Mouse (Mus musculus) urinary bladder, postnatal 4 days (tissue): Measurements from ENCODE around the gene Ubac2.
"Not testable (repeated sequence)": the region's sequence is repeated elsewhere in the genome, so short reads cannot be mapped to it uniquely, and the experiment has no call there.

Source experiments
- DNase-seq, 2 experiments: peaks; one replicate each; pipeline ENCODE4 v3.0.0; 2021 to 2022; ENCODE audit warnings: low spot score in 2 of 2

The Ubac2 gene

DNA sequence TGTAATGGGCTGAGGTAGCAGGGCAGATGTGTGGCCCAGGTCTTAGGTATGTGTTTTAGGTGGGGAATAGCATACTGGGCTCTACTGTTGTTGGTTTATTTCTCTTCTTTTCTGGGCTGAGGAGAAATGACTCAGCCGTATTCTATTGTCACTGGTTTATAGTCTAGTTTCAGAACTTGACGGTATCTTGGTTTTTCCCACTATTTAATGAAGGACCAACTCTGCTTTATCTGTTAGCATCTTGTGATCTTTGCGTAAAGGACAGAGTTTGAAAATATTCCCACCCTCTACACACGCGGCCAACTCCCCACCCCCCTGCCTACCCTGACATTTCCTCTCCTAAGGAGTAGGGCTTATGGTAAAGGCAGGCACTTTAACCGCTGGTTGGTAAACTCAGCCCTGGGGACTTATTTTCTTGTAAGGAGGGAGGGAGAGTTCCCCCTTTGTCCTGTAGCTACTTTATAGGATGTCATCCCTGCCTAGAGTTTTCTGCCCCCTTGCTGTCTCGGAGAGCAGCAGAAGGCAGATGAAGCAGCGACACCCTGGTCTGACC, 163.8 kb downstream of the Ubac2 start:
- no peak for DNase-seq

DNA sequence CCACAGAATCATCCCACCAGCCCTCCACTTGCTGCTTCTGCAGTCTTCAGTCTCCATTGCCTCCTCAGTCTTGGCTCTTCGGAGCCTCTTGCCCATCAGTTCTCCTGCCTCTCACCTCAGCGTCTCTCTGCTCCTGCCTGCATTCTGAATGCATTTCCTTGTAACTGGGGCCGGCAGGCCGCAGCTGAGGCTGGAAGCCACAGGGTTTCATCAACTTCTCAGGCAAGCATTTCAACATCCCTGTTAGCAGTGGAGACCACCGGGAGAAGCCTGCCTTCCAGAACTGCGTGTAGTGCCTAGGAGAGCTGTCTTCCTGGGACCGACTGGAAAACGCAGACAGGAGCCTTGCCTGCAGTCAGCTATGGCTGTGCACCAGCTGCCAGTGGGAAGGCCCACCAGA, 169.4 kb downstream of the Ubac2 start:
- DNase-seq, result no peak

- no peak for DNase-seq
These were observed 170.4 kb downstream of the Ubac2 start for GRCm38 (mm10) chr14:122048816-122049215.

DNA sequence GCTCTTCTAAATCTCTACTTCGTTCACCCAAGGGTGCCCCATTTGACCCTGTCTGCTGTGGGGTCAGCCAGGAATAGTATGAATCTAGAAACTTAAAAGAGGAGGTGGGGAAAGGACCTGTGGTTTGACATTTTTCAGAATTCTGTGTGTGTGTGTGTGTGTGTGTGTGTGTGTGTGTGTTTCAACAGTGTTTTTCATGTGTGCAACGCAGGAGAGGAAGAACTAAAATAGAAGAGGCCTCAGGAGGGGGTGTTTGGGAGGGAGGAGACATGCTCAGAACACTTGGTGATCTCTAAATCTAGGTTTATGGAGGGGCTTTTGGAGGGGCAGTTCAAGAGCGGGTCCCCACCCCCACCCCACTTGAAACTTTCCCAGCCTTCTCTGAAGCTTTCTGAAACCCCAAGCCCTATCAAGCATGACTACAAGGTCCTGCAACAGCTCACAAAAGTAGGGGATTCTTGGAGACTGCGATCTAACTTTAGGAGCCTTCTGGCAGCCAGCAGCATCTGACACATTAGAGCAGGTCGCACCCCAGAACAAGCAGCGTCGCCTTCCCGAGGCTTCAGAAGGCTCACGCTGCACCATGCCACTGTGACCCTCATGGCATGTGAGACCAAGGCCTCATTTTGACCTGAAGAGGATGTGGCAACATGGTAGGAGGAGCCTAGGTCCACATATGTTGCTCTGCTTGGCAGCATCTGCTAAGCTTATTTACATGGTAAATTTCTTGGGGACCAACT, 174.6 kb downstream of the Ubac2 start:
- DNase-seq, result no peak

- no peak for DNase-seq
These were observed 178.5 kb downstream of the Ubac2 start for GRCm38 (mm10) chr14:122056871-122057270.

DNA sequence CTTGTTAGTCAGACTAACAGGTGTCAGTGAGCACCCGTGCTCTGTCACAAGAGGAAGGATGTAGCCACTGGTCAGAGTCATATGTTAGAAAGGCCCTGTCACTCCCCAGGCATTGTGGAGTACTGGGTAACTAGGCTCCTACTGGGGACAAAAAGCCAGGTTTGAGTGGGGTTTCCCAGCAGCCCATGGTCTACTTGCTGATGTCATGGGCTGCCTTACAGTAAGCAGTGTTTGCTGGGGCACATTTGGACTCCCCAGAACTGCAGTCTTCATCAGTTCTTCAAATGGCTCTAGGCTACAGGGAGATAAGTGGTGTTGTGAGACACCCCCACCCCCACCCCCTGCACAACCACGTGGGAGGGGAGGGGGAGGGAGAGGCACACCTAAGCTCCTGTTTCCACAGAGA, 179.5 kb downstream of the Ubac2 start:
- no peak for DNase-seq

DNA sequence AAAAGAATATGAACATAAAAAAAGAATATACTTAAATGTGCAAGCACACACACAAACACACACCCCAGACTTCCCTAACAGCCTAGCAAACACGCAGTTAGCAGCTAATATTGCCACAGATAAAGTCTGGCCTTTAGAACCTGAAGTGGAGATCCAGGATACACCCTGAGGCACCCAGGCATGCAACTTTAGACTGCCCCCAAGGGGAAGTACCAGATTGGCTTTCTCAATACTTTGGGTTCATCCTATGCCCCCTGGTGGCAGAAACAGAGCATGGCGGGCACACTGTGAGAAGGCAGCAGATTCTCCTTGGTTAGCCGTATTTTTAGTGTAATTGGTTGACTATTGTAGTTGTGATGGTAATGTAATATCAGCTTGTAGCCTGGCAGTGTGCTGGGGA, 182.2 kb downstream of the Ubac2 start:
- DNase-seq, result peak; percentile 69 to 87

DNA sequence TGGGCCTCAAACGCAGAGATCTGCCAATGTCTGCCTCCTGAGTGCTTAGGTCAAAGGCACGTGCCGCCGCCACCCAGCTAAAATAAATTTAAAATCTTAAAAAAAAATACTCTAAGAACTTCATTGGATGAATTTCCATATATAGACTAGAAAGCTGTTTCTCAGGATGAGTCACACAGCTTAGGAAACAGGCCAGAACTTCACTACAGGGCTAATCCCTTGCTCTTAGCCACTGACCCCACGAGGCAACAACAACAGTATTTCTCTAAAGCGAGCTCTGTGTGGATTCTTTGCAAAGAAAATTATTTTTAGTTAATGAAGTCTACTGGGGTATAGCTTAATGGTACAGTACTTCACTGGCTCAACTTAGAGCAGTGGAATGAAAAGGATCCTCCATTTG, 183.0 kb downstream of the Ubac2 start:
- no peak for DNase-seq

GRCm38 (mm10) chr14:122062411-122063090, 184.1 kb downstream of the Ubac2 start:
- DNase-seq, result no peak

DNA sequence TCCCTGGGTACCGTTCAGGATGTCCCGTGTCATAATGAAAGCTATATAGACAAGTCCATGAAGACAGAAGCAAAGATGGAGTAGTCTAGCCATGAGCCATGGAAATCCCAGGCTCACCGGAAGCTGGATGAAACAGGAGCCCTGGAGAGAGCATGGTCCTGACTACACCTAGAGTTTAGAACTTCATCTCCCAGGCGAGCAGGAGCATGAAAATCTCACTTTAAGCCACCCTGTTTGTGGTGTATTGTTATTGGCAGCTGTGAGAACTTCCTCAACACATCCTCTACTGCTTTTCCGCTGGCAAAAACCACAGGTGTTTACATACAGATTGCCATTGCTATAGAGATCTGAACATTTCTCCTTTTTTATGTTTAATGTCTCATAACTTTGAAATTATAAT, 185.2 kb downstream of the Ubac2 start:
- DNase-seq, result no peak

DNA sequence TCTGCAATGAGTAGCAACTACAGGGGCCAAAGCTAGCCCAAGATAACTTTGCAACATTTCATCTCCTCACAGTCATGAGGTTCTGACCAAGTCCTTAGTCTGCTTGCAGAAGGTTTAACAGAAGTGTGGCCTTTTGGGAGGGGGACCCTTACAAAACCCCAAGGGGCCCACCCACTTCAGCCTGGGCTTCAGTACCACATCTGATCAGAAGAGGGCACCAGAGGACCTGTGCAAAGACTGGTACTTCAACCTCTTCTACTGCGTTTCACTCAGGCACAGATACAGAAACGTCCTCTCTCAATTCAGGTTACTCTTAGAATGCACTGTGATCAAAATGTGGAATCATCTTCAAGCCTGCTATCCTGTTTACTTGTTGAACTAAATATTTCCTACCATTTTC, 186.1 kb downstream of the Ubac2 start:
- DNase-seq, result peak; percentile 46 to 78

- DNase-seq, result no peak
These were observed 187.8 kb downstream of the Ubac2 start for GRCm38 (mm10) chr14:122066243-122066642.

- not testable (repeated sequence) for DNase-seq
These were observed 189.6 kb downstream of the Ubac2 start for GRCm38 (mm10) chr14:122068036-122068435.

DNA sequence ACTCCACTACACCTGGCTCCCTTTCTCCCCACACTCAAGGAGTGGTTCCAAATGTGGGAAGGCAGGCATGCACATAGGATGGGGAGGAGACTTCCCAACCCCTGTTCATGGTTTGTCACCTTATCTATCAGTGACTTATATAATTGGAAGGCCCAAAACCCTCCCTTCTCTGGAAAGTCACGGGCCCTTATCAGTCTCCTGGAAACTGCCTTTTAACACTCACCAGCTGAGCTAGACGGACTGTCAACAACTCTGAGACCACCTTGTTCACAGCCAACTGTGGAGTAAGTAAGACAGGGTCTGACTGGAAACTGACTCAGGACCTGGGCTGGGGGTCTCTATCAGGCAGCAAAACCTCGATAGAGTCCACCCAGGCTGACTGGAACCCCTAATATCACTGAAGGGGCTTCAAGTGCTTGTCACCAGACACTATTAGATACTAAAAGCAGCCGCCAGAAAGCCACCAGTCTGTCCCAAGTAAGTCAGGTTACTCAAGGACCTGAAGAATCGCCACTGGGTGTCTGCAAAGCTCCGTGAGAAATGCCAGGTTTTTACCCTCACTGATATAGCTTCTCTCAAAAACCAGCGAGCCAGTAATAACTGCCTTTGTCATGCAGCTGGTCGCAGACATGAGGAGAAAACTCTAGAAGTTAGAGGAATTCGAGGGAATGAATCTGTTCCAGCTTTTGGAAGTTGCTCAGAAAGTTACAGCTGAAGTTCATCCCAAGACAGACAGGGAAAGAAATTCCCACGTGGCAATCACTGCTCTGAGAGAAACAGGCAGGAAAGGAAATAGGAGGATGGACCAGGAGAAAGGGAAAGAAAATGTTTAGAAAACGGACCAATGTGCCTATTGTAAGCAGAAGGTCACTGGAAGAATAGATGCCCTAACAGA, 190.6 kb downstream of the Ubac2 start:
- DNase-seq, result no peak

DNA sequence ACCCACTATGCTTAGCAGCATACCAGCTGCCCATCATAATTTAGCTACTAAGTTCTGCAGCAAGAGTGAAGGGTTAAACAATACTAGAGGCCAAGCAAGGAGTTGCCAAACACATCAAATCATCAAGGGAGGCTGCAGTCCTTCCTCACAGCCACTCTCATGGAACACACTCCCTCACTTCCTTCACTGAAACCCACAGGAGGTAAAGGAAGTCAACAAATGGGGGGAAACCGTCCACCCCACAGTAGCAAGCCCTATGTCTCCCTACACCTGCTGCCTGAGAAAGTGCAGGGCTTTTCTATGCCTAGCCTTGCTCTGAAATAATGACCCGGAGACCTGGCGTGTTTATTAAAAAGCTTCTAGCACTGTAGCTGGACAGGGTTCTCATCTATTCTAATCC, 191.5 kb downstream of the Ubac2 start:
- DNase-seq, result no peak
